Mouse (Mus musculus): Measurements from ENCODE around the gene Sox5. TPM values are rescaled to one million over a fixed set of nuclear protein-coding genes. Genes with fewer than 3 reads are reported as not detected.

Sox5 gene
- polyA plus RNA-seq, 1 experiment from 2014 or later, result 61.5 TPM

DNA sequence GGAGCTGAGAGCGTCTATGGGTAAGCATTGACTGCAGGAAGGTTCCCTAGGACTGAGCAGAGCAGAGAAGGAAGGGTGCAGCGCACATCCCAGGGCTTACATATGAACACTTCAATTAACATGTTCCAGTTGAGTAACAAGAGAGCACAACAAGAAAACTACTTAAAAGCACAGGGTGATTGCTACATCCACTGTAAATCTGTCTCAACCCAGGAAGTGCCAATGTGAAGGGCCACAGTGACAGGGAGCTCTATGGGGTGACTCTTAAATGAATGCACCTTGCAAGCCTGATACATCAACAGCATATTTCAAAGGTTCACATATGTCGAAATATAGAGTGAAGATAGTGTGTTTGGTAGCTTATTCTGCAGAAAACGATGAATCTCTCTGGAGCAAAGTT, 880.9 kb downstream of the Sox5 start:
- Histone ChIP-seq H3K9ac (ENCODE audit: low read length) (no peak overlapping the region), H3K4me1 (replicated peaks; ENCODE audit: control insufficient read depth, insufficient read depth, low read length) (peaks cover 4% of the 10 kb centered on the region; the same call in 1 of the 2 replicates), H3K4me2 (ENCODE audit: low read depth, low read length, severe bottlenecking) (no peak overlapping the region), H3K27me3 (ENCODE audit: control insufficient read depth, insufficient read depth, low read length) (no peaks in the 10 kb centered on the region), H3K4me3 (ENCODE audit: low read depth, low read length) (no peak overlapping the region), H3K36me3 (ENCODE audit: control insufficient read depth, insufficient read depth, low read length) (no peaks in the 10 kb centered on the region), H3K27ac (ENCODE audit: low read depth, low read length) (no peak overlapping the region), H3K9me3 (ENCODE audit: control insufficient read depth, low read length) (no peaks in the 10 kb centered on the region)
- ATAC-seq (replicated peaks; ENCODE audit: low FRiP score) (no peak), DNase-seq (ENCODE audit: low spot score) (no peak)
- WGBS, result 96% methylated on average over 4 of the region's 4 CpGs

DNA sequence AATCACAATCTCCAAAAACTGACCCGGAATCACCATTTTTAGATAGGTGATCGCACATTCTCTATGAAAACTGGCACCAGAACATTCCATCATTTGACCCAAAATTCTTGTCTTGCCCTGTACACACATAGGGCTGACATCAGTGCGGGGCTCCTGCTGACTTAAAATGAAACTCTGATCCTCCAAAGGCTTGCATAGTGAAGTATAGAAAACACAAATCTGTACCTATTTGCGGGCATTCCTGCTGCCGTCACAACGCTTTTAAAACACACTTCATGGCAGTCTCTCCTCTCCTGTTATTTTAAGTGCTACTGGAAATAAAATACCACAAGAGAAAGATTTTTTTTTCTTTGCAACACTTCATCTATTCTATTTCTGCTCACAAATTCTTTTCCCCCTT, 886.7 kb downstream of the Sox5 start:
- no peaks in the 10 kb centered on the region for H3K4me1 ChIP-seq (replicated peaks; ENCODE audit: control insufficient read depth, insufficient read depth, low read length)
- H3K4me2 ChIP-seq (ENCODE audit: low read depth, low read length, severe bottlenecking), result no peak overlapping the region
- H3K9ac ChIP-seq (ENCODE audit: low read length), result no peak overlapping the region
- H3K9me3 ChIP-seq (ENCODE audit: control insufficient read depth, low read length), result no peaks in the 10 kb centered on the region
- no peak for DNase-seq (ENCODE audit: low spot score)
- no peaks in the 10 kb centered on the region for H3K36me3 ChIP-seq (ENCODE audit: control insufficient read depth, insufficient read depth, low read length)
- no peaks in the 10 kb centered on the region for H3K27me3 ChIP-seq (ENCODE audit: control insufficient read depth, insufficient read depth, low read length)
- 87% methylated on average over 6 of the region's 6 CpGs for WGBS
- ATAC-seq (replicated peaks; ENCODE audit: low FRiP score), result no peak
- no peak overlapping the region for H3K4me3 ChIP-seq (ENCODE audit: low read depth, low read length)
- no peak overlapping the region for H3K27ac ChIP-seq (ENCODE audit: low read depth, low read length)

DNA sequence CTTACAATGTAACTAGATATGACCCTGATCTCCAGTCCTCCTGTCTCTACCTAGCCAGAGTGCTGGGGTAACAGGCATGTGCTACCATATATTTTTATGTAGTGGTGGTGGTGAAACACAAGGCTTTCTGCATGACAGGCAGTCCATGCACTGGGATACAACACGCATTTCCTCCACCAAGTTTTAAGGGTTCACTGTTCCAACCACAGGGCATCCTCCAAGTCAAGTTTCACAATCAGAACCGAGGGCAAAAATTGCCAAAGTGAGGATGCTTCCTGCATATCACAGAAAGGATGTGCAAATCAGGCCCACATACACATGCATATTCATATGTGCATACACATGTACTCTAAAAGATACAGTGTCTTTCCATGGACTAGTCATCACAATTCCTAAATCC, 888.9 kb downstream of the Sox5 start:
- no peak overlapping the region for H3K4me2 ChIP-seq (ENCODE audit: low read depth, low read length, severe bottlenecking)
- no peaks in the 10 kb centered on the region for H3K4me1 ChIP-seq (replicated peaks; ENCODE audit: control insufficient read depth, insufficient read depth, low read length)
- 95% methylated on average over 2 of the region's 2 CpGs for WGBS
- H3K9ac ChIP-seq (ENCODE audit: low read length), result no peak overlapping the region
- no peaks in the 10 kb centered on the region for H3K36me3 ChIP-seq (ENCODE audit: control insufficient read depth, insufficient read depth, low read length)
- H3K27ac ChIP-seq (ENCODE audit: low read depth, low read length), result no peak overlapping the region
- DNase-seq (ENCODE audit: low spot score), result no peak
- no peaks in the 10 kb centered on the region for H3K27me3 ChIP-seq (ENCODE audit: control insufficient read depth, insufficient read depth, low read length)
- H3K4me3 ChIP-seq (ENCODE audit: low read depth, low read length), result no peak overlapping the region
- no peaks in the 10 kb centered on the region for H3K9me3 ChIP-seq (ENCODE audit: control insufficient read depth, low read length)
- no peak for ATAC-seq (replicated peaks; ENCODE audit: low FRiP score)

DNA sequence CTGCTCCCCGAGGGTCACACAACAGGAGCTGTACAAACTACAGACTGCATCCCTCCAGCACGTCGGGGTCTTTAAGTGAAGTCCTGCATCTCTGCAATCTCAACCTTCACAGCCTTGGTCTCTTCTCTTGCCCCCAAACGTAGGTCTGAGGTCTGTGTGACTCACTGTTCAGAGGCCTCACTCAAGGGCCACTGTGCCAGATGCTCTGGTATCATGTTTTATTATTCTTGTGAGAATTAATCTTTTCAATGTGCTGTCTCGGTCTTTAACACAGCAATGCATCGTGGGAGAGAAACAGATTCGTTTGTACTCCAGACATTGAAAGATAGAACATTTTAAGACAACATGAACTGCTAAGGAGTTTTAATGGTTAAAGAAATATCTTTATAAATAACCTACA, 893.2 kb downstream of the Sox5 start:
- Histone ChIP-seq H3K27ac (ENCODE audit: low read depth, low read length) (no peak overlapping the region), H3K9ac (ENCODE audit: low read length) (no peak overlapping the region), H3K4me1 (replicated peaks; ENCODE audit: control insufficient read depth, insufficient read depth, low read length) (no peaks in the 10 kb centered on the region), H3K27me3 (ENCODE audit: control insufficient read depth, insufficient read depth, low read length) (no peaks in the 10 kb centered on the region), H3K36me3 (ENCODE audit: control insufficient read depth, insufficient read depth, low read length) (no peaks in the 10 kb centered on the region), H3K4me2 (ENCODE audit: low read depth, low read length, severe bottlenecking) (no peak overlapping the region), H3K4me3 (ENCODE audit: low read depth, low read length) (no peak overlapping the region), H3K9me3 (ENCODE audit: control insufficient read depth, low read length) (no peaks in the 10 kb centered on the region)
- DNase-seq (ENCODE audit: low spot score) (no peak), ATAC-seq (replicated peaks; ENCODE audit: low FRiP score) (no peak)
- 76% methylated on average over 7 of the region's 7 CpGs for WGBS

DNA sequence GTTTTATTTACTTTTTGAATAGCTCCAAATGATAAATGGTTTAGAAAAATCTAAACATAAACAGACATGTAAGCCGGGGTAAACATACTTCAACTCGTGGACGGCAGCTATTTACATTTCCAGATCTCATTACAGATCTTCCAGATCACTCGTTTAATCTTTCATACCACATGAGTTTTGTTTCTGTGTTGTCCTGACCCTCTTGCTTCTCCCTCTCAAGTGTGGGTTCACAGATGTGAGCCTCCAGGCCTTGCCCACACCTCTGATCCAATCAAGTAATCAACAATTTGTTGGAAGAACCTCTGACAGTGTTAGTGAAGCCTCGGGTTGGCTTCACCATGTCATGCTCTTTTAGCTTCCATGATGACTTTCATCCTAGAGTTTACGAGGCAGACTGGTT, 903.3 kb downstream of the Sox5 start:
- no peak for ATAC-seq (replicated peaks; ENCODE audit: low FRiP score)
- 92% methylated on average over 6 of the region's 6 CpGs for WGBS
- H3K4me1 ChIP-seq (replicated peaks; ENCODE audit: control insufficient read depth, insufficient read depth, low read length), result no peaks in the 10 kb centered on the region

DNA sequence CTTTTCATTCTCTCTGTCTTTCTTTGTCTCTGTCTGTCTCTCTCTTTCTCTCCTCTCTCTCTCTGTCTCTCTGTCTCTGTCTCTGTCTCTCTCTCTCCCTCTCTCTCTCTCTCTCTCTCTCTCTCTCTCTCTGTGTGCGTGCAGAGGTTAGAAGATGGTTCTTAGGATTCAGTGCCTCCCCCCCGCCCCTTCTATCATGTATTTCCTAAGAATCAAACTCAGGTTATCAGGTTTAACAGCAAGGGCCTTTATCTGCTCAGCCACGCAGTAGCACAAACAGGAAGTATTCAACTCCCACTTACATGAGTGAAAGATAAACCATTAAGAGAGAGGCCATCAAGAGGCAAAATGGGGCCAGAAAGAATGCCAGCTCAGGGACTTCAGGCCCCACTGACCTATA, 913.0 kb downstream of the Sox5 start:
- DNase-seq (ENCODE audit: low spot score) (no peak), ATAC-seq (replicated peaks; ENCODE audit: low FRiP score) (no peak)
- 84% methylated on average over 3 of the region's 3 CpGs for WGBS
- Histone ChIP-seq H3K4me2 (ENCODE audit: low read depth, low read length, severe bottlenecking) (no peak overlapping the region), H3K9ac (ENCODE audit: low read length) (no peak overlapping the region), H3K27ac (ENCODE audit: low read depth, low read length) (no peak overlapping the region), H3K27me3 (ENCODE audit: control insufficient read depth, insufficient read depth, low read length) (no peaks in the 10 kb centered on the region), H3K9me3 (ENCODE audit: control insufficient read depth, low read length) (no peaks in the 10 kb centered on the region), H3K4me3 (ENCODE audit: low read depth, low read length) (no peak overlapping the region), H3K4me1 (replicated peaks; ENCODE audit: control insufficient read depth, insufficient read depth, low read length) (no peaks in the 10 kb centered on the region), H3K36me3 (ENCODE audit: control insufficient read depth, insufficient read depth, low read length) (no peaks in the 10 kb centered on the region; the same call in 1 of the 2 replicates)

More for the DNA sequence above, 903.3 kb downstream of the Sox5 start:
- no peak for DNase-seq (ENCODE audit: low spot score)
- Histone ChIP-seq H3K36me3 (ENCODE audit: control insufficient read depth, insufficient read depth, low read length) (no peaks in the 10 kb centered on the region), H3K27me3 (ENCODE audit: control insufficient read depth, insufficient read depth, low read length) (no peaks in the 10 kb centered on the region), H3K9me3 (ENCODE audit: control insufficient read depth, low read length) (no peaks in the 10 kb centered on the region), H3K9ac (ENCODE audit: low read length) (no peak overlapping the region), H3K4me2 (ENCODE audit: low read depth, low read length, severe bottlenecking) (no peak overlapping the region), H3K27ac (ENCODE audit: low read depth, low read length) (no peak overlapping the region), H3K4me3 (ENCODE audit: low read depth, low read length) (no peak overlapping the region)

DNA sequence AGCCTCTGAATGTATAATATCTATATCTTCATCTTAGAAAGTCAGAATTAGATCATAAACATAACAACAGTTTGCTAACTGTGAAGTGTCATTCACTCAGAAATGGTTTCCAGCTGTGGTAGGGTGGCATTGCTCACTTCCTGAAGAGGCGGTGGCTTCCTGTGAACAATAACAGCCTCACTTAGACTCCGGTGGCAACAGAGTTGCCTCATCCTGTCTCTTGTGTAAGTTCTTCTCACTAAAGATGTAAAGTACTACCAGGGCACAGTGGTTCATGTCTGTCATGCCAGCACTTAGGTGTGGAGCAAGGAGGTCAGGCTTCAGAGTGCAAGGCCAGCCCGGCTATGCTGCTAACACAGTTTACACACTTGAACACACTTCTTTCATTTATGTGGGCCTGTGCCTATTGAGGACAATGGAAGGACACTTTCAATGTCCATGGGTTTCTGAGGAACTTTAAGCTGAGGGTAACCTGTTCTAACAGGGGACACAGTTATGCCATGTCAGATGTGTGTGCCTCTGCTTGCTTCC, 913.6 kb downstream of the Sox5 start:
- no peaks in the 10 kb centered on the region; the same call in 1 of the 2 replicates for H3K36me3 ChIP-seq (ENCODE audit: control insufficient read depth, insufficient read depth, low read length)
- no peaks in the 10 kb centered on the region for H3K27me3 ChIP-seq (ENCODE audit: control insufficient read depth, insufficient read depth, low read length)
- no peak overlapping the region for H3K4me2 ChIP-seq (ENCODE audit: low read depth, low read length, severe bottlenecking)
- ATAC-seq (replicated peaks; ENCODE audit: low FRiP score) (no peak), DNase-seq (ENCODE audit: low spot score) (no peak)
- no peaks in the 10 kb centered on the region for H3K4me1 ChIP-seq (replicated peaks; ENCODE audit: control insufficient read depth, insufficient read depth, low read length)
- 93% methylated on average over 3 of the region's 3 CpGs for WGBS
- H3K4me3 ChIP-seq (ENCODE audit: low read depth, low read length), result no peak overlapping the region
- no peak overlapping the region for H3K9ac ChIP-seq (ENCODE audit: low read length)
- no peaks in the 10 kb centered on the region for H3K9me3 ChIP-seq (ENCODE audit: control insufficient read depth, low read length)
- no peak overlapping the region for H3K27ac ChIP-seq (ENCODE audit: low read depth, low read length)

DNA sequence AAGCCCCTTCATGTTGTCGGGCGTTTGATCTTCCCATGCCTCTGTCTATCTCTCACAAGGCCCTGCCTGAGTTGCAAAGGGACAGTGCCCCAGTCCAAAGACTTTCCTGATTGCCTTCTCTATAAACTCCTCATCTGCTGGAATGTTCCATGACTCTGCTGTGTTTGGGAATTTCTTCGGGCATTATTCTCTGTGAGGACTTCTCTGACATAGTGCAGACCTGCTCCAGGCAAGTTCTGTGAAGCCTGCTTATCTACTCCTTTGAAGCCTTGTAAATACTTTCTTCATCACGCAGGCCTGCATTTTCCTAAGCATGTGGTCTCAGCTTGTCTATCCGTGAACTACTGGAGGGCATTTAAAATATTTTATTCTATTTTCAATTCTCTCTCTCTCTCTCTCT, 914.7 kb downstream of the Sox5 start:
- no peak overlapping the region for H3K4me2 ChIP-seq (ENCODE audit: low read depth, low read length, severe bottlenecking)
- H3K36me3 ChIP-seq (ENCODE audit: control insufficient read depth, insufficient read depth, low read length), result no peaks in the 10 kb centered on the region; the same call in 1 of the 2 replicates
- WGBS, result 73% methylated on average over 5 of the region's 5 CpGs
- H3K4me1 ChIP-seq (replicated peaks; ENCODE audit: control insufficient read depth, insufficient read depth, low read length), result no peaks in the 10 kb centered on the region
- no peak overlapping the region for H3K9ac ChIP-seq (ENCODE audit: low read length)
- no peaks in the 10 kb centered on the region for H3K27me3 ChIP-seq (ENCODE audit: control insufficient read depth, insufficient read depth, low read length)
- DNase-seq (ENCODE audit: low spot score) (no peak), ATAC-seq (replicated peaks; ENCODE audit: low FRiP score) (no peak)
- no peak overlapping the region for H3K27ac ChIP-seq (ENCODE audit: low read depth, low read length)
- no peak overlapping the region for H3K4me3 ChIP-seq (ENCODE audit: low read depth, low read length)
- no peaks in the 10 kb centered on the region for H3K9me3 ChIP-seq (ENCODE audit: control insufficient read depth, low read length)

DNA sequence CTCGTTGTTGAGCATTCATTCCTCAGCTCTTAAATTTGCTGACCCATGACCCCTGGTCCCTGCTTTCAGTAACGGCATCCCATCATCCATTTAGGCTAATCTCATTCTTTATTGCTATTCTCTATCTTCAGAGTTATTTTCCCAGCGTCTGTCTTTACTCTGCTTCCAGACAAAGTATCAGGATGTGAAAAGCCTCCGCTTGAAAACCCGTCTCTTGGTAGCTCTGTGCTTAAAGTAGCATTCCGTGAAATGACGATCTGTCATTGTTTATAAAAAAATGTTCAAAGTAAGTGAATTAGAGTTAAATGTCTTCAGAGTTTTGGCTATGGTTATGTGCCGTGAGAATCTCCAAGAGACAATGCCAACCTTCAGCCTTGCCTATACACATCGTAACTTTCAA, 915.2 kb downstream of the Sox5 start:
- no peak overlapping the region for H3K9ac ChIP-seq (ENCODE audit: low read length)
- H3K36me3 ChIP-seq (ENCODE audit: control insufficient read depth, insufficient read depth, low read length), result no peaks in the 10 kb centered on the region; the same call in 1 of the 2 replicates
- ATAC-seq (replicated peaks; ENCODE audit: low FRiP score) (no peak), DNase-seq (ENCODE audit: low spot score) (no peak)
- H3K27me3 ChIP-seq (ENCODE audit: control insufficient read depth, insufficient read depth, low read length), result no peaks in the 10 kb centered on the region
- no peak overlapping the region for H3K27ac ChIP-seq (ENCODE audit: low read depth, low read length)
- no peaks in the 10 kb centered on the region for H3K4me1 ChIP-seq (replicated peaks; ENCODE audit: control insufficient read depth, insufficient read depth, low read length)
- H3K9me3 ChIP-seq (ENCODE audit: control insufficient read depth, low read length), result no peaks in the 10 kb centered on the region
- 72% methylated on average over 9 of the region's 9 CpGs for WGBS
- H3K4me2 ChIP-seq (ENCODE audit: low read depth, low read length, severe bottlenecking), result no peak overlapping the region
- no peak overlapping the region for H3K4me3 ChIP-seq (ENCODE audit: low read depth, low read length)

All from forebrain, embryonic 11.5 days (tissue).